Mouse (Mus musculus) forebrain, embryonic 12.5 days (tissue): ENCODE data around the gene Slc6a1. TPM values are rescaled to one million over a fixed set of nuclear protein-coding genes. Genes with fewer than 3 reads are reported as not detected.

Source experiments
- ATAC-seq: fragments of 200-750 bp; cut with Nextera tagmentation; 2 replicates; pipeline ENCODE4 v1.8.0; 2017; ENCODE audit warnings: moderate TSS enrichment; ENCODE audit not compliant: low FRiP score
- H3K27ac ChIP-seq: fragments of 300-500 bp; sonication (generic); 2 replicates; pipeline ENCODE4 v1.5.1; 2016; ENCODE audit warnings: mild to moderate bottlenecking
- H3K27me3 ChIP-seq: fragments of 300-500 bp; sonication (generic); 2 replicates; pipeline ENCODE4 v1.6.1; 2016; ENCODE audit warnings: mild to moderate bottlenecking
- H3K36me3 ChIP-seq: fragments of 300-500 bp; sonication (generic); replicated peaks from 2 replicates; pipeline ENCODE4 v1.6.1; 2016; ENCODE audit warnings: mild to moderate bottlenecking
- H3K4me1 ChIP-seq: fragments of 300-500 bp; sonication (generic); 2 replicates; pipeline ENCODE4 v1.6.1; 2016
- H3K4me2 ChIP-seq: fragments of 300-500 bp; sonication (generic); 2 replicates; pipeline ENCODE4 v1.6.1; 2016; ENCODE audit warnings: mild to moderate bottlenecking, moderate library complexity
- H3K4me3 ChIP-seq: fragments of 300-500 bp; sonication (generic); replicated peaks from 2 replicates; pipeline ENCODE4 v1.5.1; 2016; ENCODE audit warnings: mild to moderate bottlenecking
- H3K9ac ChIP-seq: fragments of 300-500 bp; sonication (generic); 2 replicates; pipeline ENCODE4 v1.6.1; 2016; ENCODE audit warnings: mild to moderate bottlenecking
- H3K9me3 ChIP-seq: fragments of 300-500 bp; sonication (generic); 2 replicates; pipeline ENCODE4 v1.6.1; 2016
- WGBS: fragments of 180-500 bp; shearing (Covaris S2); methylation state at CpG from one replicate; pipeline ENCODE4 v1.1.7; 2016; 5-methylcytosine and 5-hydroxymethylcytosine counted together
- polyA plus RNA-seq: library from polyadenylated mRNA; unstranded; fragments of >200 nt; fragmentation: Nextera tagmentation; extraction: Ambion mirVana; gene quantifications from 2 replicates; pipeline ENCODE4 v1.2.1, GENCODE M21; 2016

Slc6a1 gene
- polyA plus RNA-seq, 1 experiment from 2014 or later: 49.9 TPM

DNA sequence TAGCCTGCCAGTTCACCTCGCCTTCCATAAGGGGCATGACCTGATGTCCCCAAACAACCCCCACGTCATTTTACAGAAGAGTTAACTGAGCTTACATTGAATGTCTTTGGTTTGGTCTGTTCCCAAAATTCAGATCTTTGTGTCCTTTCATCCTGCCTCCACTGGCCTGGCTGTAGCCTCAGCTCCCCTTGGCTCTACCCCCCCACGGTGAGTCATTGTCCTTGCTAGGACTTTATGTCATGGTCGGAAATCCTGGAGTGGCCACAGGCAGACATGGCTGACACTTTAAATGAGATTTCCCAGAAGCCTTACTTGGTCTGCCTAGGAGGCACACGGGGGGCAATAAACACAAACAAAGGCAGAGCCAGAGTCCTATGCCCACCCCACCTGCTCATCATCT, 83.8 kb downstream of the Slc6a1 start:
- WGBS: 71% methylated on average over 5 of the region's 5 CpGs
- H3K9me3 ChIP-seq: no peaks in the 10 kb centered on the region
- H3K27me3 ChIP-seq: no peaks in the 10 kb centered on the region
- H3K4me3 ChIP-seq: no peak overlapping the region
- no peak for ATAC-seq
- no peak overlapping the region for H3K9ac ChIP-seq
- no peaks in the 10 kb centered on the region for H3K4me1 ChIP-seq
- no peak overlapping the region for H3K4me2 ChIP-seq
- no peaks in the 10 kb centered on the region for H3K36me3 ChIP-seq
- H3K27ac ChIP-seq: no peak overlapping the region

Other genes starting within 250 kb of the Slc6a1 start
- gene Atp2b2, start 240.0 kb upstream of the Slc6a1 start, polyA plus RNA-seq: 8.0 and 8.5 TPM in 2 replicates
- 1.2 and 1.9 TPM in 2 replicates for gene Slc6a11, start 151.4 kb upstream of the Slc6a1 start, polyA plus RNA-seq
- 0.15 and 0.23 TPM in 2 replicates for gene Hrh1, start 115.3 kb downstream of the Slc6a1 start, polyA plus RNA-seq